Mouse (Mus musculus) fibroblast of lung, adult 2 months (primary cell): ENCODE results near the gene Ston1.

Source experiments
- DNase-seq: peaks from one replicate; pipeline ENCODE4 v3.0.0-alpha.2; 2011; ENCODE audit warnings: low read depth

Gene Ston1

DNA sequence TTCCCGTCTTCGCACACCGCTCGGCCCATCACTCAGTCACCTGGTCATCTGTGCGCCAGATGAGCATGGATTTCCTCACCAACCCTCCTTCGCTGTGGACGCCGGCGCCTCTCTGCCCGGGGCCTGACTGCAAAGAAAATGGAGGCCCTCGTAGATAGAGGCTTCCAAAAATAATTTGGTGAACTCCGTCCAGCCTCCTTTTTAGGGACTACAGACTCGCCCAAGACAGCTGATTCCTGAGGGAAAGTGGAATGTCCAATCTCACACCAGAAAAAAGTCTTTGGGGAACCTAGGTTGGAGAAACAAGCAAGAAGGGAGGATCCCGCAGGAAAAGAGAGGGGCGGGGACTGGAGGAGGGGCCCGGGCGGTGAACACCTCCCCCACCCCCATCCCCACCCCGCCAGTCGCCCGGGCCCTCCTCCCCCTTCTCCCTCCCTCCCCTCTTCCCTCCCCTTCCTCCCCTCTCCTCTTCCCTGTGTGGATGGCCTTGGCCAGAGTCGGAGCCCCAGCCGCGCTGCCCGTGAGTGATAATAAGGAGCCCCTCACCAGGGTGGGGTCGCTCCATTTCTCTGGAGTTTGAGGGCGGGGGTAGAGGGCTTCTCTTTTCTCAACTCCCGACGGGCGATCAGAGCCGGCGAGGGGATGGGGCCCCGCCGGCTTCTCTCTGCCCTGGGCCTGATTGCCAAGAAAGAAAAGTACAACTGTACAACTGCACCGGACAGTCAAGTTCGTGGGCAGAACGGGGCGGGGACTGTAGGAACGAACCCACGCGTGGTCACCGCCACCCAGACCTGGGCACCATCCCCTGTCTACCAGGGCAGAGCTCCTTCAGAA lies at the start of gene Ston1:
Ston1 (plus strand) TSS at position 463 of the 834 bp plus-strand sequence.
- DNase-seq = peak; percentile 46

DNA sequence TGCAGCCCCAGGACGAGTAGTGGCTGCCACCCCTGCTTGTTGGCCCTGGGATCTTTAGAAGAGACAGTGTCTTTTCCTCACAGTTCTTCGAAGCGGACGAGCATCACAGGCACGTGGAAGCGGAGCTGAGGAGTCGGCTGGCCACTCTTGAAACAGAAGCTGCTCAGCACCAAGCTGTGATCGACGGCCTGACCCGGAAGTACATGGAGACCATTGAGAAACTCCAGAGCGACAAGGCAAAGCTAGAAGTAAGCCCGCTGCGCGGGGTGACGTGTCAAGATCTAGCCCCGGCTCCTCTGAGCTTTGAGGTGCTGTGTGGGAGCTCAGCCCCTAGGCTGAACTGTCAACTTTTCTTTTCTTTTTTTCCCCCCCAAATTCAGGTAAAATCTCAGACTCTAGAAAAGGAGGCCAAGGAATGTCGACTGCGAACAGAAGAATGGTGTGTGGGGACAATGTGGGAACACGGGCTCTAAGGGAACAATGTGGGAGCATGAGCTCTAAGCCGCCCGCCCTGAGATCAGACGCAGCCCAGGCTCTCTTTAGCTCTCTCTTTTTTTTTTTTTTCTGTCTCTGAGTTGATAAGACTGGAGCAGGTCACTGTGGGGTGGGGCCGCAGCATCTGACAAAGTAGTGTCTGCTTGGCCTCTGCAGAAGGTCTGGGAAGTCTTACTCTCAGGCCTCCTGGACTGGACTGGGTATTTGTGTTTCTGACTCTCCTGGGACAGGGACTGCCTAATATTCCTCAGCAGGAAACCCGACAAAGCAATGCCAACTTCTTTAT lies 47.9 kb upstream of the Ston1 start:
- no peak for DNase-seq

DNA sequence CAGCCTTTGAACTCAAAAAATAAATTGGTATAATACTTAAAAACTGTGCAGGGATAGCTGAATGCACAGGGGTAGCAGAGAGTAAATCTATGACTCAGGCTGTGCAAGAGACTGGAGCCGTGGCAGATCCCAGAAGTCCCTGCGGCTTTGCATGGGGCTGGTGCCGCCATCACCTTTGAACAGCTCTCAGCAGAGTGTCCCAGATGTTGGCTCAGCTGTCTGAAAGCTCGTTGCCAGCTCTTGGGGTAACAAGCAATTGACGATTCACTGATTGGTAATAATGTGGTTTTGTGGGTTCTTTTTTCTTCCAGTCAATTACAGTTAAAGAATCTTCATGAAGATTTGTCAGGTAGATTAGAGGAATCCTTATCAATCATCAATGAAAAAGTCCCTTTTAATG lies 47.1 kb upstream of the Ston1 start:
- DNase-seq = no peak

DNA sequence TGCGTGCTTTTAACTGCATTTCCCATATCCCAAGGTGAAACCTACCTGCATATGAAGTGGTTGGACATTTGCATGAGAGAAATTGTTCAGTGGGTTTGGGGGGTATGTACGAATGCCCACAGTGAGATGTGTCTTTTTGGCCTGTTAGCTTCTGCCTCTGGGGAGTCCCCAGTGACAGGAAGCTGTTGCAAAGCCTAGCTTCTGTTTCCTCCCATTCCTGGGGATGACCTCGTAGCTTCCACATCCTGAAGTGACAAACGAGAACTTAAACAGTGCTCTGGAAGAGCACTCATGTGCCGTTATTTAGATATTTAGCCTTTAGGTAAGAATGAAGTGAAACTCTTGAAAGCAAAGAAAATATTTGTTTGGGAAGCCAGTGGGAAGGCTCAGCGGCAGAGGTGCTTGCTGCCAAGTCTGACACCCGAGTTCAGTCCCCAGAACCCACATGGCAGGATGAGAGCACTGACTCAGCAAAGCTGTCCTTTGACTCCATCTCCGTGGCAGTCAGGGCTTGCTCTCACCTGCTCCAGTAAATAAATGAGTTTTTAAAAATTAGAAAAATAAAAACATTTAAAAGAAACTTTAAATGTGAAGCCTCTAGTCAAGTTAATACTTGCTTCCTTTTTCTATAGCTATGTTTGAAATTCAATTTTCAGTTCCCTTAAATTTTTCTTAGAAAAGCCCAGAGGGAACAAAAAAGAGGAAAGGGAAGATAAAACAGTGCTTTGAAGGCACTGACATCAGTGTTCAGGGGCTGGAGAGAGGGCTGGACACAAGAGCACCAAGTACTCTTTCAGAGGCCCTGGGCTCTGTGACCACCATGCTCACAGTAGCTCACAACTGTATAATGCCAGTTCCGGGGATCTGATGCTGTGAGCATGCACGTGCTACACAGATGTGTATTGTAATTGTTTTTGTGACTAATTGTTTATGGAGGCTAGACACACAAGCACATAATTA lies 46.2 kb upstream of the Ston1 start:
- DNase-seq = no peak

DNA sequence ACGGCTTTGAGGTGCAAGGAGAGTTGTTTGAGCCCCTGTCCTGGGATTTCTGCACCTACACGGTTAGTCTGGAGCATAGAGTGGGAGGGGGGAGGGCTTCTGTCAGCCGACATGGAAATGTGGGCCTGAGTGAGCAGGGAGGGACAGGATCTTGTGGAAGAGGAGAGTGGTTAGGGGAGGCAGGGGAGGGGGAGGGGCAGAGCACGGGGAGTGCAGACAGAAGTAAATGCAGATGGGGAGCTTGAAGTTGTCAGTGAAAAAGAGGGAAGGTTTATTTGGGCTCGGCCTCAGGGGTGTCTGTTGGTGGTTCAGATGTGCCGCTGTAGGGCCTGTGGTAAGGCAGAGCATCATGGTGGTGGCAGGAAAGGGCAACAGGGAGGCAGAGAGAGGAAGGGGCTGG lies 44.9 kb upstream of the Ston1 start:
- no peak for DNase-seq

DNA sequence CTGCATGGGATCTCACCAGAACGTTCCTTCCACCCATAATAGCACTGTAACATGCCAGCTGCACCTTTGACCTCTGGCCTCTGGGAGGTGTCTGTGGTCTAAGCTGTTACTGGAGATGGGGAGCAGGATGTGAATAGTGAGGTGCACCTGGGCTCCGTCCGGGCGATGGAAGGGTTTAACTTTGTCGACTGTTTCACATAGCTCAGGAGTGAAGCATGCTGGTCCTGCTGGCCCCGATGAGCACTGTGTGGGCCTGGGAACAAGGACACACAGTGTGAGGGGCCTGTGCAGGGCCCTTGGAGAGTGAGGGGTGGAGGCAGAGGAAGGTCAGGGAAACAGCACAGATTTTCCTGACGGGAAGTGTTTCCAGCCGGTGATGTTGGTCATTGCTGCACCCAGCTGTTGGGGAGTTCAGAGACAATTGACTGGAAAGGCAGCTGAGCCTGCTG lies 44.5 kb upstream of the Ston1 start:
- DNase-seq = no peak

DNA sequence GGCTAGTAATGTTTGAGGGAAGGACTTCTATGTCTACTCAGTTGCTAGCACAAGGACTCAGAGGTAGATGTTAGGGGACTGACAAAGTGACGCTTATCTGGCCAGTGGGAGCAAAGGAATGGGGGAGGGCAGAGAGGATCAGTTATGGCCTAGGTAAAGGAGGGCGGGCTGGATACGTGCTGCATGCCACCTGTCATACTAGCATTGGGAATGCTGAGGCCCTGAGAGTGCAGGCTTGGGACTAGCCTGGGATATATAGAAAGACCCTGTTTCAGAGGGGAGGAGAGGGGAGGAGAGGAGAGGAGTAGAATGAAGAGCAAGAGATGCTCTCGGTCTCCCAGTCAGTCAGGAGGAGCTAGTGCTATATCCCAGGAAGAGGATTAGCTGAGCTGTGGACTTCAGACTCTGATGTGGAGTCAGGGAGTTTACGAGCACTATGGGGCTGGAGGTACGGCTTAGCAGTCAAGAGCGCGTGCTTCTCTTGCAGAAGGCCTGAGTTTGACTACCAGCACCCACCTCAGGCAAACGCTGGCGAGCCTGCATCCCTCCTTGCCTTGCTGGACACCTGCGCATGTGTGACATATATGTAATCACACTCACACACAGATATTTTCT lies 43.9 kb upstream of the Ston1 start:
- no peak for DNase-seq

DNA sequence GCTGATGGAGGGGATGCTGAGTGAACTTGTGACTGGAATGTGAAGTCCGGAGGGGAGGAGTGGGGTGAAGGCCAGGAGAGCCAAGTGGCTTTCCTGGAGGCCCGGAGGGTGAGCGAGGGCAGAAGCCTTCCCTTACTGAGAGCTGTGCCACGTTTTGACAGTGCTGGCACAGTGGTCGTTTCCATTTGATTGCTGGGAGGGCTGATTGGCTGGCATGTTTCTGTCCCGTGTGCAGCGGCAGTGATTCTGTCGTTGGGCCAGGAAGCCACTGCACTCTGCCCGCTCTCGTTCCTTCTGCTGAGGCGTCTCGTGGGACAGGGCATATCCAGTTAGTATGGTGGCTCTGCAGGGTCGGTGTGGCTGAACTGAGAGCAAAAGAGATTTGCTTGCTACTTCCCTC lies 41.3 kb upstream of the Ston1 start:
- DNase-seq = no peak

DNA sequence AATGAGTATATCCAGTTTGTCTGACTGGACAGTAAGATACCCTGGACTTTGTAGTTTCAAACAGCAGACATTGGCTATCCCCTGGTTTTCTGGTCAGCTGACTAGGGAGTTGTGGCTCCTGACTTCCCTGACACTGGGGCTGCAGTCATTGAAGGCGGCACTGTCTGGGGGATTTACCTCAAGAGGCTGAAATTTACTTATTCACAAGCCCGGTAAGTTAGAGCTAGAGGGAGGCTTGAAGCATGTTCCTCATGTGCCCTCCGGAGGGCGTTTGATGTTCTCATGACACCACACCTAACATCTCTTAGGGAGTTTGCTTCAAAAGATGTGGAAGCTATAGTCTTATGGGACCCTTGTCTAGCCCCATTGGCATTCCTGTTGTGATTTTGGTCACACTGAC lies 40.8 kb upstream of the Ston1 start:
- DNase-seq = no peak

DNA sequence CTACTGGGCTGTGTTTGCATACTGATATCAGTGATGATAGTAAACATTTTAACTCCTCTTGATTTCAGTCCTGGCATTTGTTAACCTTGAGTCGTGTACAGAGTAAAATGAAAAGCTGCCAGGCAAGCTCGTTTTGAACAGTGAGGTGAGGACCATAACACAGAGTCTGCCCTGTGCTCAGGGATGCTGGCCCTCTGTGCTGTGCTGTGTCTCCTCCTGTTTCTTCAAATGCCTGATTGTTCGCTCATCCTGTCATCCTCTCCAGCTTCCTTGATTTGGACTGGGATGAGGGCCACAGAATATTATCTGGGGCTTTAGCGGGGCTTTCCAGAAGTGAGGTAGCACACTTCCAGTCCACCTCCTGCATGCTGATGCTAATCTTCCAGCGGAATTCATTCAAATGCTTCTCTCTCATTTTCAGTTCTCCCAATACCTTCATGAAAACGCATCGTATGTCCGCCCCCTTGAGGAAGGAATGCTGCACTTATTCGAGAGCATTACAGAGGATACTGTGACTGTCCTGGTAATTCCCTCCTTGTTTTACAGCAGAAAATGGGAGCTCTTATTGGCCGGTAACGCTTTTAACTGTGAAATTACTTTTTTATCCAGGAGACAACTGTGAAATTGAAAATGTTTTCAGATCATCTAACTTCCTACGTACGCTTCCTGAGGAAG lies 39.2 kb upstream of the Ston1 start:
- peak; percentile 27 for DNase-seq

DNA sequence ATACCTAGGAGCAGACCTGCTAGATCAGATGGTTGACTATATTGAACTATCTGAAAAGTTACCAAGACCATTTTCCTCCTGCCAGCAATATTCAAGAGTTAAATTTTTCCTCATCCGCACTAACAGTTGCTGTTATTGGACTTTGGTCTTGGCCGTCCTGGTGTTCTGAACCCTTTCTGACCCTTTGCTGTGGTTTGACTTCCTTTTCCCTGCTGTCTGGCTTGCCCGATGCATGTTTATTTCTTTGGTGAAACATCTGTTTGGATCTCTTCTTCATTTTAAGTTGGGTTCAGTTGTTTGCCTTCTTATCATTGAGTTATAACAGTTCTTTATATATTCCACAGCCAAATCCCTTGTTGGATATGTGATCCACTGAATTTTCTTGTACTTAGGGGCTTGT lies 33.9 kb upstream of the Ston1 start:
- no peak for DNase-seq

DNA sequence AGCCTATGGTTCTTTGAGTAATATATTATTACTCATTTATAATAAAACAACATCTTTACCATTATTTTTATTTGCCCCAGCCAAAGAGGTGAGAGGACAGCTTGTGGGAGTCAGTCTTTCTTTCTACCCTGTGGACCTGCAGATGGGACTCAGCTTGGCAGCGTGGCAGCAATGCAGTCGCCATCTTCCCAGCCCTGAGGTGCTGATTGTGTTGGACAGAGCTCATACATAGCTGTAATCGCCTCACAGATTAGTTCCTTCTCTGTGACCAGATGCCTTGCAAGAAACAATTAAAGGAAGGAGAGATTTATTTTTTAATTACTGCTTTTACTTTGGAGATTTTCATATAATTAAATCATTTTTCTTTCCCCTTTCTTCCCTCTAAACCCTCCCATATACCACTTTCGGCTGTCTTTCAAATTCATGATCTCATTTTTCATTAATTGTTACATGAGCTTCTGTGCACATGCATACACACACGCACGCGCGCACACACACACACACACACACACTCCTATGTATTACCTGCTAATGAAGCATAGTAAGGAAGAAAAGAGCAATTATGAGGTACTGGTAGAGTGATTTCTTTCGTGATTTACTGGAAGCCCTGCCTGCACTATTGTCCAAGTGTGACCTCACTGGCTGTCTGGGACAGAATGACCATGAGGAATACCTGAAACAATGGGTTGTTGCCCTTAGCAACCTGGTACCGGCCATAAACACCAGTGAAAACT lies 27.5 kb upstream of the Ston1 start:
- DNase-seq = no peak

DNA sequence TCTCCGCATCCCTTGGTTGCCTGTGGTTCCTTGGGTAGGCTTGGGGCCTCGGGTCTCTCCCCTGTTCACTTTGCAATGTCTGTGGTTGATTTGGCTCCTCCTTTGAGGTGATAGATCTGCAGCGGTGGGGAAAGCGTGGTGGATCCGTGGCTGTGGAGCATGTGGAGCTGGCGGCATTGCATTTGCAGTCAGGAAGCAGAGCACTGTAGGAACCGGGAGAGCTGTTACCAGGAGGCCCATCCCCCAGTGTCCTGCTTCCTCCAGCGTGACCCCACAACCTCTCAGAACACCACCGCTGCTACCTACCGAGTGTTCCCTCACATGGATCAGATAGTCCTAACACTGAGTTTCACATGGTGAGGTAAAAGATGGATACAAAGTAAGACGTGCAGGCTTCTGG lies 26.7 kb upstream of the Ston1 start:
- DNase-seq = no peak

DNA sequence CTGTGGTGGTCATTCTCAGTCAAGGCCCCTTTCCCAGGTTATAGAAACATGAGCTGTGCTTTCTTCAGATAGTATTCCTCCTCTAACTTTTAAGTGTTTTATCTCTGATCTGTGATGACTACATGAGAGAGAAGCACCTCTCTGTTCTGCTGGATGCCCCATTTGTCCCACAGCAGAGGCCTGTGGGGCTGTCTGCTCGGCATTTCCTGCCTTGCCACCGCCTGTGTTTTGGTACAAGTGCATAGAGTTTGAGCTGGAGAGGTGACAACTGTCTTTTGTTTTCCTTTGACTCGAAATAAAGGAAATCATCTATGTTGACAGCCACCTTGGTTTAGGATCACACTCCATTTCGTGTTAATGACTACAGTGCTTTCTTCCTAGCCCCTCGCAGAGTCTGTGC lies 22.7 kb upstream of the Ston1 start:
- no peak for DNase-seq

DNA sequence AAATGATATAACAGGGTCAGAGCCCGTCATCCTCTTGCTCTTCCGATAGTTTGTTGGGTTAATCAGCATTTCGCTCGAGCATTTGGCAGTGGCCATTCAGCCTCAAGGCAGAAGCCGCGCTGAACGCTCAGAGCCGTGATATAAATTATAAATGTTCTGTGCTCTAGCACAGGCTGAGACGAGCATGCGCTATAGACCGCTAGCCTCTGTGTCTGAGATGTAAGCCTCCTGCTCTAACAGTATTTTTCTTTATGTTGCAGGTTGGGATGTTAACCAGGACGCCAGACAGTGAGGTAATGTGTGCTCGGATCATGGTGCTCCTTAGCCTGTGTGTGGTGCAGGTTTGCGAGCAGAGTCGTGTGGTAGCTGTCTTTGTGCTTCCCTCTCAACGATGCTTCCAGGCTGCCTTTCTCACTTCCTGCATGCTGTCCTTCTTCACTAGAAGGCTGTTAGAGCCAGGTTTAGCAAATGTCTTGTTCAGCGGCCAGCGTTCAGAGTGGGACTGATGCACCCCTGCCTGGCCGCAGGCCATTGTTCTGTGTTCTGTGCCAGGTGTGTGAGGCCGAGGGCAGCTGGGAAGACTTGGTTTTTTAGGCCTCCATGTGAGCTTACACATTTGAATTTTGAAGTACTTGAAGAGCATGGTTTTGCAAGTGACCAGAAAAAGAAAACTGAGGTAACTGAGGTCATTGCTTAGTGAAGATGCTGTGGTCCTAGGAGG lies 18.8 kb upstream of the Ston1 start:
- DNase-seq = no peak

DNA sequence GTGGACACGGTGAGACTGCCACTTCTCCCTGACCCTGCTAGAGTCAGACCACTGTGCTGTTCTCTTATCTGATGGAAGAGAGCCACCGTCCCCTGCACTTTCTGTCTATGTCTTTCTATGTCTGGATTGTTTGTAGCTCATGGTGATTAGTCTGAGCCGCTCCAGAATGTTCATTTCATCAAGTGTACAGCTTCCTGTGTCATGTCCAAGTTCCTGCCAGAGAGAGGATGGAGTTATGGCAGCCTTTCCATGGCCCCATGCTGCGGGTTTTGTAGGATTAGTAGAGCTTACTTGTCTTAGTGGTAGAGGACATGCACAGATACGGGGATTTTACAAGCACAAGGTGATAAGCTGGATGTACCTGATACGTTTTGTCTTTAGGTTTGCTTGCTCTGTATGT lies 16.9 kb upstream of the Ston1 start:
- no peak for DNase-seq

DNA sequence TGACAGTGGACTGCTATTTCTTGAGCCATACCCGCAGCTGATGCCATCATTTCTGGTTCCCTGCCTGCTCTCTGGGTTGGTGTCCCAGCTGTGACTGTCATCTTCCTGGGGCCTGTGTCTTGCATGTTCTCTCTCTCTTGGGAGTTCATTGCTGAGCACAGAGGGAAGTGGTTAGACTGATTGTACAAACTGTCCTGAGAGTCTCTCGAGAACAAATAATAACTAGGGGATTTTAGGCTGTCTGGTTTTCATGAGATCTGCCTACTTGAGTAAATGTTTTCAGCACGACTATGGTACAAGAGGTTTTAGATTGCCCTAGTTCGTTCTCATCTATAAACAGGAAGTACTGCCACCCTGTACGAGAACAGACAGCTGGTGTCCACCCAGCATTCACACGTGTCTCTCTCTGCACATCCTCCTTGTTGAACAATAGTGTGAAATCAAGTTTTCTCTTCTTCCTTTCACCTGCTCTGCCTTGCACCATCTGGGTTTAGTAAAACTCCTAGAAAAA lies 15.9 kb upstream of the Ston1 start:
- no peak for DNase-seq

DNA sequence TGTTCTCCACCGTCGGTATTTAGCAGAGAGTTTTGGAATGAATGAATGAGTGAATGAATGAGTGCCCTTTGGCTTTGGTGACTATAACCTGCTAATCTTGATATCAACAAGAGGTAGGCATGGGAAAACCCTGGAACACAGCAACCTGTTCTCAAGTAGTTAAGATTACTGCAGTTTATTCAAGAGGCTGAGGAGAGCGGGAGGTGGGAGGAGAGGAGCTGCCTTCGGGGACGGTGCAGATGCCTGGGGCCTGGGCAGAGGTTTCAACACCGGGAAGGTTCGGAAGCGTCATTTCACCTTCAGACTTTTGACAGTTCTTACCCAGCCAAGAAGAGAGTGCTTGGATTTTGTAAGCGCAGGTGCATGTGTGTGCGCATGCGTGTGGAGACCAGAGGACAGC lies 14.5 kb upstream of the Ston1 start:
- DNase-seq = no peak

DNA sequence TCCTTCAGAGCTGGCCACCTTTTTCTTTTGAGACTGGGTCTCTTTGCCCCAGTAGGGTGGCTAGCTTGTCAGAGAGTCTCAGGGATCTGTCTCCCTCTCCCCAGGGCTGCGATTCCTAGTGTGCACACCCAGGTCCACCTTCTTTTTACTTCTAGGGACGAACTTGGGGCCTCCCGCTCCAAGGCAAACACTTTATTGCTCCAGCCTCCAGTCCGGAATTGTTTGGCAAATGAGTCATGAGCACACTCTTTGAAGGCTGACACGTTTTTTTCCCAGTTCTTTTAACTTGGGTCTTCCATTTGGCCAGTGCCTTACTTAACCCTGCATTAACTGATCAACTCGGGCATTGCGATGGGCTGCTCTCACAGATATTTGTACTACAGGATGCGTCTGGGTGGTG lies 14.1 kb upstream of the Ston1 start:
- no peak for DNase-seq

DNA sequence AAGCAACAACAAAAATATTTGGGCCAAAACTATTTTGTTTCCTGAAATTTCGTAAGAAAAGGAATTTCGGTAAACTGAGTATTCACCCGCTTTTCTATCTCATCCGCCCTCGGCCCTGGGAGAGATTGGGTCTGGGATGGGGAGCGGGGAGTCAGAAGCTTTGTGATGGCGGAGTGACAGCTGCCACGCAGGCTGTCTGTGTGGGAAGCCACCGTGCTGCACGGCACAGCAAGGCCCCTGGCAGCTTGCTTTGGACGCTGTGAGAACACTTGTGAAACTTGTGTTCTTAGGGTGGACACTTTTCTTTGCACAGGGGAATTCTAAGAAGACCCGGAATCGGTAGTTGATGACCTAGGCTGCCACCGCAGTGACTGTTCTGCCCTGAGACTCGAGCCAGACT lies 10.1 kb upstream of the Ston1 start:
- DNase-seq = no peak
